Mouse (Mus musculus): ENCODE results near the gene Mcam. TPM values are rescaled to one million over a fixed set of nuclear protein-coding genes. Genes with fewer than 3 reads are reported as not detected.
A peak's percentile ranks its signal among the peaks of the same experiment; 100 is the strongest.

Gene Mcam
- polyA plus RNA-seq, 1 experiment from 2014 or later, result 22.3 TPM

DNA sequence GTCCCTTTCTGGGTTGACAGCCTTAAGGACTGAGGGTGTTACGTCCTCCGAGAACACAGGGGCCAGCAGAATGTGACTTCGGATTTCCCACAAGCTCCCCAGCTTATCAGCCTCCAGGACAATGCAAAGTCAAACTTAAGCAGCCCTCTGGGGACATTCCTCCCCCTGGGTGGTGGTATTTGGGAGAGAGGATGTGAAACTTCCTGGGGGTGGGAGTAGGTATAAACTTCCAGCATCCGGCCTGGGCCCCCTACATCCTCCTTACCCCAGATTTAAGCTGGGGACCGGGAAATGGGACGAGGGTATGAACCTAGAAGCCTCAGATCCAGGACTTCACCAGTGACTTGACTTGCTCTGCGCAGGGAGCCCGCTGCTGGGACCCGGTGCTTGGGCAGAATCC is 4.6 kb upstream of the Mcam start:
- peak overlapping the region; percentile 78 for H3K4me2 ChIP-seq (replicated peaks)

DNA sequence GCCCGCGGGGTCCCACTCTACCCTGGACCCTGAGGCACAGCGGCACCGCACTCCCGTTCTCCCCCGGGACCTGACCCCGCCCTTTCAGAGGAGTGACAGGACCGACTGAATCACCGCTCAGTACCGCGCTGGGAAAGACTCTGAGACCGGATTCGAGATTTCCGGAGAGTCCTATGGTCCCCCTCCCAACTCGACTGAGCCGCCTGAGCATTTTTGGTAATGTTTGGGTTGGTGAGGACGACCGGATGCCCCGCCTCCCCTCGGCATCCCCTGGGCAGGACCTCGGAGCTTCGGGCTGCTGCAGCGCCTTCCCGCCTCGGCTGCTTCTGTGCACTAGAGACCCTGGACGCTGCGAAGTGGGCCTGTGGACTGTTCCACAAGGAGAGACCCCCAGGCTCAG is 4.2 kb upstream of the Mcam start:
- H3K27ac ChIP-seq, result peak overlapping the region; percentile 76
- peak overlapping the region; percentile 43 for H3K9ac ChIP-seq
- WGBS, result under 1% methylated on average over 27 of the region's 27 CpGs
- peak overlapping the region; percentile 40 for H3K4me3 ChIP-seq
- ATAC-seq (ENCODE audit: insufficient number of reproducible peaks, insufficient read depth, low FRiP score, low TSS enrichment), result peak; percentile 50
- H3K4me1 ChIP-seq, result peaks cover 37% of the 10 kb centered on the region
- H3K4me2 ChIP-seq (replicated peaks), result peak overlapping the region; percentile 78
- H3K27me3 ChIP-seq, result peaks cover 31% of the 10 kb centered on the region
- H3K36me3 ChIP-seq, result no peaks in the 10 kb centered on the region
- H3K9me3 ChIP-seq, result no peaks in the 10 kb centered on the region

More for the DNA sequence above, 4.6 kb upstream of the Mcam start:
- peak overlapping the region; percentile 43 for H3K9ac ChIP-seq
- H3K9me3 ChIP-seq, result no peaks in the 10 kb centered on the region
- peak overlapping the region; percentile 40 for H3K4me3 ChIP-seq
- peak overlapping the region; percentile 76 for H3K27ac ChIP-seq
- 4% methylated on average over 9 of the region's 9 CpGs for WGBS
- H3K27me3 ChIP-seq, result peaks cover 29% of the 10 kb centered on the region
- H3K4me1 ChIP-seq, result peaks cover 37% of the 10 kb centered on the region
- ATAC-seq (ENCODE audit: insufficient number of reproducible peaks, insufficient read depth, low FRiP score, low TSS enrichment), result no peak; the same call in 1 of the 2 replicates
- H3K36me3 ChIP-seq, result no peaks in the 10 kb centered on the region

DNA sequence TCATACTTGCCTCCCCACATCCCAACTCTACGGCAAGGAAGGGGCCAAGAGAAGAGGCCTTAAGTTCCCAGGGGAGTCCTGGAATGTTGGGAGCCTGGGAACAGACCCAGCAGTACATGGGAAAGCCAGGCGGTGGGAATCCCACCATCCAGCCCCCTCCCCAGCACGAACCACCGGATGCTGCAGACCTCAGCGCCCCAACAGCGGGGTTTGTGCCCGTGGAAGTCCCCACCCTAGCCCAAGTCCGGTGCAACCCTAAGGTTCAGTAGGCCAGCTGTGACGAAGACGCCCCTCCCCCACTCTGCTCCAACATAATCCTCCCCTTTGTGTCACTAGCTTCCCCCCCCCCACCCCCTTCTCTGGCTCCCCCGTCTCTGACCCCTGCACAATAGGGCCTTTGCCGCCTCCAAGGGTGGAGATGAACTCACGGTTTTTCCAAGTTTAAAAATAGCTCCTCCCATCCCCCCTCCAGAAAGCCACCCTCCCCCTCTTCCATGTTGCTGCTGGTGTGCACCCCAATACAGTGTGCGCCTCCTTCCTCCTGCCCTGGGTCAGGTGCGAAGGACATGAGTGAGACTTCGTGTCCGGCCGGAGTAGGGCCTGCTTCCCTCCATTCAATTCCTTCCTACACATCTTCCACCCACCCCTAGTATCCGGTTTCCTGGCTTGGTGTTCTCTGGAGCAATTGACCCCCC is 3.5 kb upstream of the Mcam start:
- H3K4me1 ChIP-seq, result peaks cover 42% of the 10 kb centered on the region
- H3K27me3 ChIP-seq, result peaks cover 38% of the 10 kb centered on the region
- ATAC-seq (ENCODE audit: insufficient number of reproducible peaks, insufficient read depth, low FRiP score, low TSS enrichment), result peak; percentile 36

GRCm38 (mm10) chr9:44131276-44131590 is 3.0 kb upstream of the Mcam start:
- Histone ChIP-seq H3K4me1 (peaks cover 46% of the 10 kb centered on the region), H3K27me3 (peaks cover 43% of the 10 kb centered on the region), H3K9me3 (no peaks in the 10 kb centered on the region), H3K9ac (no peak overlapping the region), H3K27ac (0 out of 2 replicates have a peak overlapping the region, but pooled peaks have one; percentile 47), H3K4me2 (replicated peaks) (peak overlapping the region; percentile 78; the same call in 1 of the 2 replicates), H3K36me3 (no peaks in the 10 kb centered on the region), H3K4me3 (no peak overlapping the region)
- WGBS, result 25% methylated on average over 7 of the region's 7 CpGs
- ATAC-seq (ENCODE audit: insufficient number of reproducible peaks, insufficient read depth, low FRiP score, low TSS enrichment), result no peak

More for the DNA sequence above, 3.5 kb upstream of the Mcam start:
- H3K9me3 ChIP-seq, result no peaks in the 10 kb centered on the region
- peak overlapping the region; percentile 78 for H3K4me2 ChIP-seq (replicated peaks)
- WGBS, result 10% methylated on average over 19 of the region's 19 CpGs
- H3K36me3 ChIP-seq, result no peaks in the 10 kb centered on the region
- H3K27ac ChIP-seq, result peak overlapping the region; percentile 76
- H3K9ac ChIP-seq, result peak overlapping the region; percentile 43; the same call in 1 of the 2 replicates
- H3K4me3 ChIP-seq, result peak overlapping the region; percentile 40

GRCm38 (mm10) chr9:44132200-44132599 is 2.1 kb upstream of the Mcam start:
- H3K4me1 ChIP-seq, result peaks cover 46% of the 10 kb centered on the region
- WGBS, result 57% methylated on average over 5 of the region's 5 CpGs
- ATAC-seq (ENCODE audit: insufficient number of reproducible peaks, insufficient read depth, low FRiP score, low TSS enrichment), result no peak

DNA sequence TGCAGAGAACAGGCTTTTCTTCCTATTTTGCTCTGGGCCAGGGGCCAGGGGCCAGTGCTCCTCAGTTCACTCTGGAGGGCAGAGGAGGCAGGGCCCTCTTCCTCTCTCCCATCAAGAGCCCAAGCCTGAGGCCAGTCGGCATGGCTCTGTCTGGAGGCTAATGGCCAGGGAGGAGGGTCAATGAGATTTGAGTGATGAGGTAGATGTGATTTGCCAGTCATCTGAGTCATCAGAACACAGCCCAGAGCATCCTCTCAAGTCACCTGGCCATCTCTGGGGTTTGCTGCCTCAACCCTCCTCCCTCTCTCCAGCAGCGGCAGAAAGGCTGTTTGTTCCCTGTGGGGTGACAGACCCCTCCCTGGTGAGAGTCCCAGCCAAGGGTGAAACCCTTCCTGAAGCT is 982 bp upstream of the Mcam start:
- Histone ChIP-seq H3K36me3 (no peaks in the 10 kb centered on the region), H3K9me3 (no peaks in the 10 kb centered on the region), H3K4me3 (peak overlapping the region; percentile 57; the same call in 1 of the 2 replicates), H3K4me1 (peaks cover 46% of the 10 kb centered on the region), H3K27me3 (peaks cover 47% of the 10 kb centered on the region), H3K4me2 (replicated peaks) (peak overlapping the region; percentile 89), H3K27ac (no peak overlapping the region), H3K9ac (peak overlapping the region; percentile 8)
- ATAC-seq (ENCODE audit: insufficient number of reproducible peaks, insufficient read depth, low FRiP score, low TSS enrichment), result no peak
- WGBS, result 8% methylated on average over 2 of the region's 2 CpGs

More at GRCm38 (mm10) chr9:44132200-44132599, 2.1 kb upstream of the Mcam start:
- peaks cover 47% of the 10 kb centered on the region for H3K27me3 ChIP-seq
- H3K36me3 ChIP-seq, result no peaks in the 10 kb centered on the region
- no peaks in the 10 kb centered on the region for H3K9me3 ChIP-seq
- H3K4me2 ChIP-seq (replicated peaks), result no peak overlapping the region
- H3K27ac ChIP-seq, result no peak overlapping the region
- H3K4me3 ChIP-seq, result no peak overlapping the region
- no peak overlapping the region for H3K9ac ChIP-seq

DNA sequence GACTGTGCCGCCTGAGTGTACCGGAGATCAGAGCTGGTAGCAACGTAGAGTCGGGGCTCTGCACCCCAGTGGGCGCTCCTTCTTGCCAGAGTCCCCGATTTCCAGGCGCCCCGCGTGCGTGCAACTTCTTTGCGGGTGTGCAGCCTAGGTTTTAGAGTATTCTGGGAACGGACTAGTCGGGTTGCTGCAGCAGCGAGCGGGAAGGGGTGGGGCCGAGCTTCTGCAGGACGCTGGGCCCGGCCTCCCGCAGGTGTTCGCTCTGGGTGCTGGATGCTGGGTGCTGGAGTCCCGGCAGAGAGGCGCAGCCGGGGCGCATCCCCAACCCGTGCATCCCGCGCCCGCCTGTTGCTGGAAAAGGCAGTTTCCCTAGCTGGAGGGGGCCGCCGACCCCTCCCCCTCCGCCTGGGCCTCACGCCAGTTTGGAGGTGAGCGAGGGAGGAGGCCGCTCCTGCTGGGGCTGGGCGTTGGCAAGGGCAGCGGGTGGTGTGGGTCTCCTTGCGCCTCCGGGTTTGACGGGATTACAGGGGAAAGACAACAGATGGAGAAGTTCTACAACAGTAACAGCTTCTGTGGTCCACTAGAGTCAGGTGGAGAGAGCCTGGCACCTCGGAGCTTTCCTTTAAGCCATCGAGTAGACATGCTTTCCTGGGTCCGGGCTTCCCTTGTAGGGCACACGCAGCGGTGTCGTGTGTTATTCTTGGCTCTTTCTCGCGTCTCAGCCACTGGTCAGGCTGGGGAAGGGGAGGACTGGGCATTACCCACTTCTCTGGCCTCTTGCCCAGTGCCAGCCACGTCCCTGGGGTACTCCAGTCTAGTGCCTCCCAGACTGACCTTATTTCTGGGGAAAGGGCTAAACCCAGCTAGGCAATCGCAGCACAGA is 822 bp downstream of the Mcam start:
- no peak for ATAC-seq (ENCODE audit: insufficient number of reproducible peaks, insufficient read depth, low FRiP score, low TSS enrichment)
- H3K36me3 ChIP-seq, result peaks cover 1% of the 10 kb centered on the region; the same call in 1 of the 2 replicates
- WGBS, result 4% methylated on average over 49 of the region's 49 CpGs
- H3K4me1 ChIP-seq, result peaks cover 38% of the 10 kb centered on the region
- H3K27ac ChIP-seq, result no peak overlapping the region
- H3K9me3 ChIP-seq, result no peaks in the 10 kb centered on the region
- H3K9ac ChIP-seq, result peak overlapping the region; percentile 61
- peak overlapping the region; percentile 57 for H3K4me3 ChIP-seq
- peak overlapping the region; percentile 89 for H3K4me2 ChIP-seq (replicated peaks)
- H3K27me3 ChIP-seq, result peaks cover 47% of the 10 kb centered on the region

GRCm38 (mm10) chr9:44135731-44136411 is 1.6 kb downstream of the Mcam start:
- peaks cover 30% of the 10 kb centered on the region for H3K4me1 ChIP-seq
- H3K4me2 ChIP-seq (replicated peaks), result peak overlapping the region; percentile 89
- ATAC-seq (ENCODE audit: insufficient number of reproducible peaks, insufficient read depth, low FRiP score, low TSS enrichment), result no peak
- H3K27ac ChIP-seq, result no peak overlapping the region
- peak overlapping the region; percentile 57 for H3K4me3 ChIP-seq
- peaks cover 9% of the 10 kb centered on the region for H3K36me3 ChIP-seq
- H3K9me3 ChIP-seq, result no peaks in the 10 kb centered on the region
- WGBS, result 50% methylated on average over 7 of the region's 7 CpGs
- H3K27me3 ChIP-seq, result peaks cover 47% of the 10 kb centered on the region
- H3K9ac ChIP-seq, result no peak overlapping the region

GRCm38 (mm10) chr9:44137846-44138245 is 3.6 kb downstream of the Mcam start:
- no peaks in the 10 kb centered on the region for H3K9me3 ChIP-seq
- no peak overlapping the region for H3K9ac ChIP-seq
- H3K27ac ChIP-seq, result no peak overlapping the region
- ATAC-seq (ENCODE audit: insufficient number of reproducible peaks, insufficient read depth, low FRiP score, low TSS enrichment), result no peak
- peaks cover 33% of the 10 kb centered on the region for H3K27me3 ChIP-seq
- H3K4me1 ChIP-seq, result peaks cover 24% of the 10 kb centered on the region
- WGBS, result 60% methylated on average over 4 of the region's 4 CpGs
- no peak overlapping the region for H3K4me3 ChIP-seq
- H3K36me3 ChIP-seq, result peaks cover 18% of the 10 kb centered on the region
- H3K4me2 ChIP-seq (replicated peaks), result no peak overlapping the region

GRCm38 (mm10) chr9:44141951-44142350 is 7.7 kb downstream of the Mcam start:
- Histone ChIP-seq H3K4me2 (replicated peaks) (no peak overlapping the region), H3K4me1 (no peaks in the 10 kb centered on the region), H3K36me3 (peaks cover 39% of the 10 kb centered on the region), H3K27me3 (no peaks in the 10 kb centered on the region), H3K27ac (no peak overlapping the region), H3K9me3 (no peaks in the 10 kb centered on the region), H3K4me3 (no peak overlapping the region), H3K9ac (no peak overlapping the region)
- no peak for ATAC-seq (ENCODE audit: insufficient number of reproducible peaks, insufficient read depth, low FRiP score, low TSS enrichment)
- WGBS, result 65% methylated on average over 5 of the region's 5 CpGs

DNA sequence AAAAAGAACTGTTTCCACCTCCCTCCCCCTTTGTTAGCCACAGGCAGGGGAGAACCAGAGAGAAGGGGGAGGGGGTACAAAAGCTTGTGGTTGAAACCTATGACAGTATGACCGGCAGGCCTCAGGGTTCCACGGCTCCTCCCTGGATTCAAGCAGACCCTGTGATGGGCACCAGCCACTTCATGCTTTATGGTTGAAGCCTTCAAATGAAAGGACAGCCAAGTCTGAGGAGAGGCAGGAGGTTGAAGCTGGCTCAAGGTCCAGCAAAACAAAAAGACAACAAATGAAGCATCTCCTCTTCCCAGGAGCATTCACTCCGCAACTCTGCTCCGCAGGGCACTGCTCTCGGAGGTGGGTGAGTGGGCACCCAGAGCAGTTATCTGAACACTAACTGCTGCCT is 9.2 kb downstream of the Mcam start:
- H3K4me2 ChIP-seq (replicated peaks), result no peak overlapping the region
- 80% methylated on average over 5 of the region's 5 CpGs for WGBS
- no peaks in the 10 kb centered on the region for H3K4me1 ChIP-seq
- no peak overlapping the region for H3K27ac ChIP-seq
- no peak overlapping the region for H3K4me3 ChIP-seq
- H3K9me3 ChIP-seq, result no peaks in the 10 kb centered on the region
- peaks cover 40% of the 10 kb centered on the region for H3K36me3 ChIP-seq
- no peak overlapping the region for H3K9ac ChIP-seq
- no peak for ATAC-seq (ENCODE audit: insufficient number of reproducible peaks, insufficient read depth, low FRiP score, low TSS enrichment)
- H3K27me3 ChIP-seq, result no peaks in the 10 kb centered on the region

Measured in embryonic facial prominence, embryonic 12.5 days (tissue).